Mouse (Mus musculus) E14TG2a.4 (cell line): ENCODE data around the gene Tfdp2.

Source experiments
- H3K27me3 ChIP-seq: 2 replicates; pipeline ENCODE4 v1.6.1; 2014; ENCODE audit warnings: low read length, control low read depth; ENCODE audit not compliant: insufficient read depth
- H3K36me3 ChIP-seq: 2 replicates; pipeline ENCODE4 v1.6.1; 2014; ENCODE audit warnings: low read length, control low read depth; ENCODE audit not compliant: insufficient read depth
- H3K4me1 ChIP-seq: replicated peaks from 2 replicates; pipeline ENCODE4 v1.6.1; 2014; ENCODE audit warnings: low read depth, low read length, control low read depth
- H3K4me3 ChIP-seq: replicated peaks from 2 replicates; pipeline ENCODE4 v1.5.1; 2014; ENCODE audit warnings: mild to moderate bottlenecking, low read length
- H3K9me3 ChIP-seq: 2 replicates; pipeline ENCODE4 v1.6.1; 2014; ENCODE audit warnings: low read length, control low read depth
- CTCF ChIP-seq: conservative IDR thresholded peaks from 2 replicates; pipeline ENCODE4 v1.5.1; 2014; ENCODE audit warnings: low read length
- NANOG ChIP-seq: IDR thresholded peaks from 2 replicates; pipeline ENCODE4 v1.6.1; 2014; ENCODE audit warnings: borderline replicate concordance, low read length, mixed read lengths
- POU5F1 ChIP-seq: IDR thresholded peaks from 2 replicates; pipeline ENCODE4 v1.6.1; 2014; ENCODE audit warnings: low read length, borderline replicate concordance

The Tfdp2 gene

DNA sequence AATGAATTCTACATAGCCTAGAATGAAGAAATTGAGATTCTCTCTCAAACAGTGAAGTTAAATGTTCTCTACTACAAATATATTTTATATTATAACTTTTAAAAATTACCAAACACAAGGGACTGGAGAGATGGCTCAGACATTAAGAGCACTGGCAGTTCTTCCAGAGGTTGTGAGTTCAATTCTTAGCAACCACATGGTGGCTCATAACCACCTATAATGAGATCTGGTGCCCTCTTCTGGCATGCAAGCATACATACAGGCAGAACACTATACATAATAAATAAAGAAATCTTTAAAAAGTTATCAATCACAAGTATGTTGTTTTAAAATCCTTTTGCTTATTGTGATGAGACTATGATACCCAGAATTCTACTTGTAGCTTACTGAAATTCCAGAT, 21.7 kb downstream of the Tfdp2 start:
- H3K27me3 ChIP-seq: no peaks in the 10 kb centered on the region
- no peak overlapping the region for H3K4me3 ChIP-seq
- no peaks in the 10 kb centered on the region for H3K9me3 ChIP-seq
- TF ChIP-seq NANOG (no peak), POU5F1 (no peak), CTCF (peak; percentile 30)
- peaks cover 17% of the 10 kb centered on the region for H3K4me1 ChIP-seq
- H3K36me3 ChIP-seq: peaks cover 44% of the 10 kb centered on the region

DNA sequence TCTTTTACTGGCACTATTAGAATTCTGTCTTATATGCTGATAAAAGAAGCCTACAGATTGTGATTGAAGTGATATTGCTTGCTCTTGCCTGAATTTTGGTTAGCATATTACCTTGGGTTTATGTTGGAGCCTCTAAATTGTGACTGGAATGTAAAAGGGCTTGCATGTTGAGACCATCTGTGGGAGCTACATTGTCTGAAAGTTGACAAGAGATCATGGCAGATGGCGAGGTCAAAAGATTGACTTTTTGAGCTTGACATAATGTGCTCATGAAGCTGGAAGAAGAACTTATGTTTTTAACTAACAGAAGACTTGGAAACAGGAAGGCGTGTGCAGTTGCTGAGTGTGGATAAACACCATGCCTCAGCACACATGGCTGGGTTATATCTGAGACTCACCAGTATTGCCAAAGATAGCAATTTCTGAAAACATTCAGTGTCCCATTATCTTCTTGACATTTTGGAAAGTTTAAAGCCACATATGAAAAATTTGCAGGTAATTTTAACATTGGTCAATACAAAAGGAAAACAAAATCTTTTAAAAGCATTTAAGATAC, 23.1 kb downstream of the Tfdp2 start:
- TF ChIP-seq CTCF (no peak), NANOG (no peak), POU5F1 (no peak)
- peaks cover 18% of the 10 kb centered on the region for H3K4me1 ChIP-seq
- H3K4me3 ChIP-seq: no peak overlapping the region
- no peaks in the 10 kb centered on the region for H3K9me3 ChIP-seq
- H3K27me3 ChIP-seq: no peaks in the 10 kb centered on the region
- peaks cover 30% of the 10 kb centered on the region for H3K36me3 ChIP-seq

DNA sequence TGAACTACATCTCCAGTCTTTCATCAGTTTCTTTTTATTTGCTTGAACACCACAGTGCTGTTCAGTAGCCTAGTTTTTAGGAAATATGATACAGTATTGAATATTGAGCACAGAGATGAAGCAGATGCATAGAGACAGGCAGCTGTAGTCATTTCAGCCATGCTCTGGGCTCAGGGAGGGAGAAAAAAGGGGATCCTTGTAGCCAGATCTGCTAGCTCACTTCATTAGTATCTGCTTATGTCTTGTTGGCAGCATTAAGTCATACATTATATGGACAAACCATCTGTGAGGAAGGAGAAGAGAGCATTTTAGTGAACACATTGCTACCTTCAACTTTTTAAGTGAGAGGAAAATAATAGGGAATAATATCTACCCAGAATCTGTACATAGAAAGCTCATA, 24.3 kb downstream of the Tfdp2 start:
- Histone ChIP-seq H3K9me3 (no peaks in the 10 kb centered on the region), H3K27me3 (no peaks in the 10 kb centered on the region), H3K36me3 (peaks cover 18% of the 10 kb centered on the region), H3K4me1 (peaks cover 20% of the 10 kb centered on the region), H3K4me3 (no peak overlapping the region)
- TF ChIP-seq NANOG: no peak
- TF ChIP-seq CTCF: no peak
- no peak for TF ChIP-seq POU5F1

DNA sequence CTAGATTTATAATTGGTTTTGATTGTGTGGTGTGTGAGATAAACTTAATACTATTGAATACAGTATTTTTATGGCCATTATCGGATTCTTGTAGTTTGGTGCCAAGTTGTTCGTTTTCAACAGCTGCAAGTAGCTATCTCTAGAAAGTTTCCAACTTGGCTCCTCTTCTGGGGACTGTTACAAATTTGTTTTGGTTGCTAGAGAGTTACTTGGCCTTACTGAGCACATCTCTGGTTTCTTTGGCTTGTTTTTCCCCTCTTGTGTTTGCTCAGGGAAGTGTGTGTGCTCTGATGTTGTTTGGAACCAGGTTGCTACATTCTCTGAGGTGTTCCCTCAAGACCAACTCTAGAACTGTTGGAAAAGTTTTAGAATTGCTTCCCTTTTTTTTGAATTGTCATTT, 27.2 kb downstream of the Tfdp2 start:
- H3K27me3 ChIP-seq: no peaks in the 10 kb centered on the region
- H3K9me3 ChIP-seq: no peaks in the 10 kb centered on the region
- no peak overlapping the region for H3K4me3 ChIP-seq
- peaks cover 7% of the 10 kb centered on the region for H3K36me3 ChIP-seq
- TF ChIP-seq NANOG (no peak), POU5F1 (no peak)
- H3K4me1 ChIP-seq: peaks cover 44% of the 10 kb centered on the region

DNA sequence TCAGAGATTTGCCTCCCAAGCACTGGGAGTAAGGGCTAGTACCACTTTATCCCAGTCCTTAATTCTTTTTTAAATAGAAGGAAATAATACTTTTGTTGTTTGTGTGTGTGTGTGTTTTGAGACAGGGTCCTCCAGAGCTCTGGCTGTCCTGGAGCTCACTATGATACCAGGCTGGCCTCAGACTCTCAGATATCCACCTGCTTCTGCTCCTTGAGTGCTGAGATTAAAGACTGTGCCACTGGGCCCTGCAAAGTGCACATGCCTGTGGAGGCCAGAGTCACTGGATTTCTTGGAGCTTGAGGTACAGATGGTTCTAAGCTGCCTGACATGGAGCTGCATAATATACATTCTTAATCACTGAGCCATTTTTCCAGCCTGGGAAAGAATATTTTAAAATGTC, 32.2 kb downstream of the Tfdp2 start:
- Histone ChIP-seq H3K4me3 (no peak overlapping the region), H3K9me3 (no peaks in the 10 kb centered on the region), H3K27me3 (no peaks in the 10 kb centered on the region), H3K4me1 (peaks cover 86% of the 10 kb centered on the region), H3K36me3 (no peaks in the 10 kb centered on the region)
- no peak for TF ChIP-seq NANOG

DNA sequence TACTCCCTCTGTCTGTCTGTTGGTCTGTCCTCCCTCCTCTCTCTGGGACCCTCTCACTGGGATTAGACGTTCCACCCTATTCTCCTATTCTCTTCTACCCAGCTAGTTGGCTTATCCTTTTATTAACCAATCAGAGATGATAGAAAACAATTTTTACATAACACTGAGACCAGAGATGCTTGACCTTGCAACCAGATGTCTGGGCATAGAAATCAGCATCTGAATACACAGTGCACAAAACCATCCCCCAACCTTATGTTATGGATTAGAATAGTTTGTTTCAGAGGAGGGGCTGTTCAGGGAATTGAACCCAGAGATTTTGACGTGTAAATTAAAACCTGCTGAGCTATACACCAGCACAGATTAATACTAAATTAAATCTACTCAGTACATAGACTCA, 34.2 kb downstream of the Tfdp2 start:
- Histone ChIP-seq H3K36me3 (peaks cover under 1% of the 10 kb centered on the region; the same call in 1 of the 2 replicates), H3K4me1 (peaks cover 85% of the 10 kb centered on the region), H3K9me3 (no peaks in the 10 kb centered on the region), H3K27me3 (no peaks in the 10 kb centered on the region), H3K4me3 (no peak overlapping the region)
- TF ChIP-seq NANOG: peak; percentile 94
- no peak for TF ChIP-seq CTCF
- peak; percentile 79 for TF ChIP-seq POU5F1

DNA sequence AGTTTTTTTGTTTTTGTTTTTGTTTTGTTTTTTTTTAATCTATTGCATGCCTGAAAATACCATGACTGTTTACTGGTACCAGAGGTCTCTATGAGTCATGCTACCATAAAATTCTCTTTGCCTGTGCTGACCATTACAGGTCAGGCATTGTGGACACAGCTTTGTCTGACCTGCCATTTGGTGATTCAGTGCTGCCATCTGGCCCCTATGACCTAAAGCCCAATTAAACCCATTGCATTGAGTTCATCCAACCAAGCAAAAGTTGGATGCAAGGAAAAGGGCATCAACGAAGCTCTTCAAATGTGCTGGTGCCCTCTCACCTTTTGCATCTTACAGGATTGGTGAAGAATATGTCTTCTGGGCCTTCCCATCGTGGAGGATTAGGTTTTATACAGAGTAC, 39.4 kb downstream of the Tfdp2 start:
- Histone ChIP-seq H3K4me1 (peaks cover 82% of the 10 kb centered on the region), H3K27me3 (no peaks in the 10 kb centered on the region), H3K9me3 (no peaks in the 10 kb centered on the region), H3K36me3 (peaks cover 14% of the 10 kb centered on the region), H3K4me3 (no peak overlapping the region)
- TF ChIP-seq NANOG (no peak), POU5F1 (no peak), CTCF (no peak)

DNA sequence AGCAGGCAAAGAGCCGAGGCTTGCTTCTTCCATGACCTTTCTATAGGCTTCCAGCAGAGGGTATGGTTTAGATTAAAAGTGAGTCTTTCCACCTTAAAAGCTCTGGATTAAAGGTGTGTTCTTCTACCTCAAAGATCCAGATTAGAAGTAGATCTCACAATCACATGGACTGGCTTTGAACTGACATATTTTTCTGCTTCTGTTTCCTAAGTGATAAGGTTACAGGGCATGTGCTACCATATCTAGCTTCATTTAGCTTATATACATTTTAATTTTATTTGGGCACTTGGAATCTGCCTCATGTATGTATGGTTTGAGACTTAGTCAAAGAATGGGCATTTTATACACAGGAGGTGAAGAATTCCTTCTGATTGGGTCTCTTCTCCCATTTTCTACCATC, 41.3 kb downstream of the Tfdp2 start:
- Histone ChIP-seq H3K9me3 (no peaks in the 10 kb centered on the region), H3K4me3 (no peak overlapping the region), H3K4me1 (peaks cover 77% of the 10 kb centered on the region), H3K36me3 (peaks cover 28% of the 10 kb centered on the region), H3K27me3 (no peaks in the 10 kb centered on the region)
- TF ChIP-seq NANOG (no peak), POU5F1 (no peak), CTCF (no peak)

DNA sequence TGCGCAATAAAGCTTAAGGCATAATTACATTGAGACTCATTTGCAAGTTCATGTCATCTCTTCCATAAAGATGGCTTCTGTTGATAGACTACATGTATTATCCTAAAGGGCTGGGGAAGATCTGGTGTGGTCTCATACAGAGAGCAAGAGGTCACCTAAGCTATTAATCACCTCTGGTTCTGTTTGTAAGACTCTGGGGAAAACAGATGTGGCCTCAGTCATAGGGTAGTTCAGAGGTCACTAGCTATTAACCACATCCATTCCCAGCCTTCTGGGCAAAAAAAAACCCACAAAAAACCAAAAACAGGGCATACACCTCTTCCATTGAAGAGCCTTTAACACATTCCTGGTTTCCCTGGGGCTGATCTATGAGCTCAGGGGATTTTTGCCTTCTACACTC, 42.2 kb downstream of the Tfdp2 start:
- H3K4me1 ChIP-seq: peaks cover 77% of the 10 kb centered on the region
- H3K27me3 ChIP-seq: no peaks in the 10 kb centered on the region
- TF ChIP-seq POU5F1 (no peak), NANOG (no peak), CTCF (no peak)
- no peak overlapping the region for H3K4me3 ChIP-seq
- peaks cover 32% of the 10 kb centered on the region for H3K36me3 ChIP-seq
- H3K9me3 ChIP-seq: no peaks in the 10 kb centered on the region
